26 mouse cellular contexts compared by ENCODE assay signal in the genomic region with DNA sequence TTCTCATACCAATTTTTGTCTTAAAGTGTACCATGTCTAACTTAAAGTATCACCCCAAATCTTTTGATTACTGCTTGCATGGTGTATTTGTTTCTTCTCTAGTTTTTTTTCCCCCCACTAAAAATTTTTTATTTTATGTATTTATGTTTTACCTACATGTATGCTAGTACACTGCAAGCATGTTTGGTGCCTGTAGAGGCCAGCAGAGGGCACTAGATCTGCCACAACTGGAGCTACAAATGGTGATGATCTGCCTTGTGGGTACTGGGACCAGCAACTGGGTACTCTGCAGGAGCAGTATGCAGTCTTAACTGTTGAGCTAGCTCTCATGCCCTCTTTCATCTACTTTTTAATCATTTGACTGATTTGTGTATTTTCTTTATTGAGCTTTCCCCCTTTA.
DNase-seq lines count a peak whose midpoint lies in the region; ATAC-seq and TF ChIP-seq lines count a peak whose summit lies in the region.
"Had no signal": no experiment of that assay in that cellular context is flagged by ENCODE, and none has a peak within 500 bp of the region (broad histone marks: within the 10 kb centered on the region; RNA-seq: fewer than 3 reads in every experiment).

No protein-coding gene starts in this region.

- H3K27ac ChIP-seq in kidney, adult 2 months (ENCODE audit: insufficient read depth, low read depth, low read length) = no peak overlapping the region
- no peak overlapping the region for H3K27ac ChIP-seq in kidney, embryonic 16.5 days (ENCODE audit: low read length)
- H3K27ac ChIP-seq in lung, embryonic 14.5 days (ENCODE audit: low read depth) = no peak overlapping the region
- no peak overlapping the region for H3K27ac ChIP-seq in lung, postnatal 0 days (ENCODE audit: low read length)
- no peak overlapping the region for H3K27ac ChIP-seq in MEL (ENCODE audit: control insufficient read depth, low read depth, low read length)
- H3K27ac ChIP-seq in stomach, postnatal 0 days (replicated peaks) = no peak overlapping the region
- H3K27ac ChIP-seq: embryonic facial prominence, embryonic 12.5 days; hindbrain, embryonic 14.5 days; limb, embryonic 15.5 days; midbrain, embryonic 10.5 days had no signal

- no peaks in the 10 kb centered on the region for H3K36me3 ChIP-seq in kidney, adult 2 months (ENCODE audit: control insufficient read depth, insufficient read depth, low read length)
- H3K36me3 ChIP-seq in kidney, embryonic 16.5 days (ENCODE audit: insufficient read depth, low read length) = no peaks in the 10 kb centered on the region
- H3K36me3 ChIP-seq in lung, embryonic 14.5 days (ENCODE audit: insufficient read depth) = no peaks in the 10 kb centered on the region
- H3K36me3 ChIP-seq in lung, postnatal 0 days (ENCODE audit: insufficient read depth, low read length) = no peaks in the 10 kb centered on the region
- no peaks in the 10 kb centered on the region for H3K36me3 ChIP-seq in MEL (ENCODE audit: control insufficient read depth in 1 of 2, insufficient read depth in 2 of 2, low read length in 2 of 2)
- H3K36me3 ChIP-seq in stomach, postnatal 0 days (ENCODE audit: control insufficient read depth, insufficient read depth, low read length) = no peaks in the 10 kb centered on the region
- H3K36me3 ChIP-seq: embryonic facial prominence, embryonic 12.5 days; G1E; limb, embryonic 15.5 days; midbrain, embryonic 10.5 days had no signal

- H3K27me3 ChIP-seq in kidney, adult 2 months (replicated peaks; ENCODE audit: control insufficient read depth, insufficient read depth, low read length) = no peaks in the 10 kb centered on the region
- no peaks in the 10 kb centered on the region for H3K27me3 ChIP-seq in kidney, embryonic 16.5 days (ENCODE audit: insufficient read depth, low read length)
- no peaks in the 10 kb centered on the region for H3K27me3 ChIP-seq in lung, embryonic 14.5 days (ENCODE audit: insufficient read depth, low read length)
- no peaks in the 10 kb centered on the region for H3K27me3 ChIP-seq in lung, postnatal 0 days (replicated peaks; ENCODE audit: insufficient read depth, low read length)
- no peaks in the 10 kb centered on the region for H3K27me3 ChIP-seq in MEL (ENCODE audit: control insufficient read depth in 1 of 2, insufficient read depth in 2 of 2, low read length in 2 of 2)
- no peaks in the 10 kb centered on the region for H3K27me3 ChIP-seq in stomach, postnatal 0 days (ENCODE audit: control insufficient read depth, insufficient read depth, low read length)
- H3K27me3 ChIP-seq: embryonic facial prominence, embryonic 12.5 days; limb, embryonic 15.5 days had no signal

- DNase-seq in kidney, adult 2 months = no peak
- DNase-seq in lung, embryonic 14.5 days = no peak
- no peak for DNase-seq in lung, postnatal 0 days (ENCODE audit: low spot score)
- peak; percentile 20 for DNase-seq in MEL (ENCODE audit: low read depth, low spot score)
- no peak for DNase-seq in stomach, postnatal 0 days (ENCODE audit: low spot score)
- DNase-seq in right cerebral cortex, adult 18-20 months = no peak
- DNase-seq in gastrocnemius, postnatal 10 days = no peak
- DNase-seq: adrenal gland, adult 2 months; cerebellum, adult 11-12 months; cerebellum, postnatal 10 days; forebrain, postnatal 0 days; gastrocnemius, postnatal 25 days; heart, adult 18-20 months; kidney, postnatal 25 days; left cerebral cortex, postnatal 4 days; lung, postnatal 10 days; right cerebral cortex, postnatal 14 days had no signal

- ATAC-seq in kidney, embryonic 16.5 days (ENCODE audit: low FRiP score, low TSS enrichment) = no peak
- ATAC-seq in lung, embryonic 14.5 days (ENCODE audit: insufficient read depth) = no peak
- ATAC-seq in lung, postnatal 0 days = no peak
- no peak for ATAC-seq in stomach, postnatal 0 days (ENCODE audit: low FRiP score, low TSS enrichment)
- ATAC-seq: forebrain, postnatal 0 days; intestine, embryonic 16.5 days; midbrain, embryonic 16.5 days had no signal

- no peak for TF ChIP-seq EP300 in lung, postnatal 0 days (IDR thresholded peaks at IDR 0.05)
- no peak for TF ChIP-seq EP300 in MEL (IDR thresholded peaks at IDR 0.05; ENCODE audit: low read depth in 1 of 2, low read length in 2 of 2)
- TF ChIP-seq EP300 in stomach, postnatal 0 days (optimal IDR thresholded peaks at IDR 0.05) = no peak

- H3K4me3 ChIP-seq in kidney, adult 2 months (ENCODE audit: insufficient read depth, low read depth, low read length) = no peak overlapping the region
- no peak overlapping the region for H3K4me3 ChIP-seq in kidney, embryonic 16.5 days (ENCODE audit: low read length)
- H3K4me3 ChIP-seq in lung, embryonic 14.5 days (ENCODE audit: low read depth, low read length) = no peak overlapping the region
- H3K4me3 ChIP-seq in lung, postnatal 0 days (ENCODE audit: low read depth, low read length) = no peak overlapping the region
- H3K4me3 ChIP-seq in MEL (ENCODE audit: control insufficient read depth in 1 of 2, insufficient read depth in 1 of 2, low read depth in 2 of 2, low read length in 2 of 2) = no peak overlapping the region
- H3K4me3 ChIP-seq in stomach, postnatal 0 days (ENCODE audit: low read depth, low read length) = no peak overlapping the region
- H3K4me3 ChIP-seq: embryonic facial prominence, embryonic 12.5 days; limb, embryonic 15.5 days; midbrain, embryonic 10.5 days; myocyte had no signal

- H3K9me3 ChIP-seq in kidney, embryonic 16.5 days (ENCODE audit: low read length) = no peaks in the 10 kb centered on the region
- no peaks in the 10 kb centered on the region for H3K9me3 ChIP-seq in lung, embryonic 14.5 days (ENCODE audit: low read depth, low read length)
- H3K9me3 ChIP-seq in lung, postnatal 0 days (ENCODE audit: low read length) = no peaks in the 10 kb centered on the region
- no peaks in the 10 kb centered on the region for H3K9me3 ChIP-seq in MEL (replicated peaks; ENCODE audit: insufficient read depth, low read length)
- no peaks in the 10 kb centered on the region for H3K9me3 ChIP-seq in stomach, postnatal 0 days (ENCODE audit: control insufficient read depth, low read length)
- H3K9me3 ChIP-seq: embryonic facial prominence, embryonic 12.5 days; G1E; limb, embryonic 15.5 days; midbrain, embryonic 10.5 days had no signal

- H3K4me1 ChIP-seq in kidney, adult 2 months (ENCODE audit: control insufficient read depth, insufficient read depth, low read length) = no peaks in the 10 kb centered on the region
- no peaks in the 10 kb centered on the region for H3K4me1 ChIP-seq in kidney, embryonic 16.5 days (ENCODE audit: insufficient read depth, low read length)
- H3K4me1 ChIP-seq in lung, embryonic 14.5 days (ENCODE audit: insufficient read depth) = no peaks in the 10 kb centered on the region
- H3K4me1 ChIP-seq in lung, postnatal 0 days (ENCODE audit: insufficient read depth, low read depth, low read length) = no peaks in the 10 kb centered on the region
- H3K4me1 ChIP-seq in MEL (ENCODE audit: control insufficient read depth in 1 of 2, insufficient read depth in 2 of 2, low read length in 2 of 2) = no peaks in the 10 kb centered on the region
- H3K4me1 ChIP-seq in stomach, postnatal 0 days (replicated peaks; ENCODE audit: control insufficient read depth, insufficient read depth) = no peaks in the 10 kb centered on the region
- H3K4me1 ChIP-seq: embryonic facial prominence, embryonic 12.5 days; limb, embryonic 15.5 days; midbrain, embryonic 10.5 days had no signal

- no peaks in the 10 kb centered on the region for H3K79me2 ChIP-seq in MEL (ENCODE audit: control insufficient read depth, insufficient read depth, low read length, poor library complexity)

- H3K9ac ChIP-seq in kidney, embryonic 16.5 days (replicated peaks; ENCODE audit: low read length) = no peak overlapping the region
- no peak overlapping the region for H3K9ac ChIP-seq in lung, embryonic 14.5 days
- H3K9ac ChIP-seq in lung, postnatal 0 days (replicated peaks; ENCODE audit: low read depth) = no peak overlapping the region
- no peak overlapping the region for H3K9ac ChIP-seq in MEL (ENCODE audit: control insufficient read depth, low read depth, low read length, poor library complexity, severe bottlenecking)
- no peak overlapping the region for H3K9ac ChIP-seq in stomach, postnatal 0 days (ENCODE audit: low read length)
- H3K9ac ChIP-seq: embryonic facial prominence, embryonic 12.5 days; forebrain, postnatal 0 days; hindbrain, embryonic 14.5 days; limb, embryonic 15.5 days had no signal

- TF ChIP-seq POLR2A in kidney, adult 2 months (IDR thresholded peaks at IDR 0.05; ENCODE audit: low read depth, low read length) = no peak
- no peak for TF ChIP-seq POLR2A in MEL (IDR thresholded peaks at IDR 0.05; ENCODE audit: control insufficient read depth in 1 of 2, insufficient read depth in 1 of 2, low read depth in 1 of 2, low read length in 2 of 2, poor library complexity in 1 of 2)

- peak; percentile 26 for TF ChIP-seq RAD21 in MEL (IDR thresholded peaks at IDR 0.05; ENCODE audit: low read depth, low read length)

- peak; percentile 31; the same call in 1 of the 2 replicates for TF ChIP-seq CTCF in kidney, adult 2 months (conservative IDR thresholded peaks at IDR 0.05; ENCODE audit: insufficient read depth, insufficient read length, low read depth, low read length)
- 0 out of 2 replicates have a peak, but pooled peaks have one; percentile 7 for TF ChIP-seq CTCF in lung, embryonic 14.5 days (IDR thresholded peaks at IDR 0.05; ENCODE audit: low read depth)
- TF ChIP-seq CTCF in lung, postnatal 0 days (IDR thresholded peaks at IDR 0.05) = no peak
- TF ChIP-seq CTCF in MEL (IDR thresholded peaks at IDR 0.05 in 2 of 3, conservative IDR thresholded peaks at IDR 0.05 in 1 of 3; ENCODE audit: control insufficient read depth in 1 of 3, insufficient read depth in 1 of 3, low read depth in 2 of 3, low read length in 3 of 3, poor library complexity in 1 of 3, severe bottlenecking in 1 of 3) = peak; percentile 38 to 49 (median 46)
- peak; percentile 25 for TF ChIP-seq CTCF in stomach, postnatal 0 days (IDR thresholded peaks at IDR 0.05; ENCODE audit: low read depth)

- no peak overlapping the region for H3K4me2 ChIP-seq in kidney, embryonic 16.5 days (replicated peaks; ENCODE audit: low read depth, low read length)
- no peak overlapping the region for H3K4me2 ChIP-seq in lung, embryonic 14.5 days
- H3K4me2 ChIP-seq in lung, postnatal 0 days (replicated peaks; ENCODE audit: low read depth, low read length) = no peak overlapping the region
- H3K4me2 ChIP-seq in stomach, postnatal 0 days (replicated peaks; ENCODE audit: low read depth) = no peak overlapping the region
- H3K4me2 ChIP-seq: embryonic facial prominence, embryonic 12.5 days; hindbrain, embryonic 14.5 days; limb, embryonic 15.5 days had no signal

TF ChIP-seq in MEL, 35 proteins besides CTCF, POLR2A, EP300 and RAD21:
- TF ChIP-seq MYB (IDR thresholded peaks at IDR 0.05; ENCODE audit: low read depth, low read length) (no peak), NRF1 (IDR thresholded peaks at IDR 0.05; ENCODE audit: insufficient read depth, low read depth, low read length, poor library complexity, severe bottlenecking) (no peak), SMC3 (IDR thresholded peaks at IDR 0.05; ENCODE audit: low read depth, low read length) (peak; percentile 56), TBP (IDR thresholded peaks at IDR 0.05; ENCODE audit: low read depth, low read length) (no peak), MAX (IDR thresholded peaks at IDR 0.05; ENCODE audit: low read length) (no peak)
TF ChIP-seq in MEL: peak in this region for 1.
